Mouse (Mus musculus) brain, adult 2 months (tissue): ENCODE measurements around the gene Cd22.

Experiments used
- DNase-seq: peaks from one replicate; pipeline ENCODE4 v3.0.0; 2011; ENCODE audit warnings: low read depth, low spot score

The Cd22 gene

DNA sequence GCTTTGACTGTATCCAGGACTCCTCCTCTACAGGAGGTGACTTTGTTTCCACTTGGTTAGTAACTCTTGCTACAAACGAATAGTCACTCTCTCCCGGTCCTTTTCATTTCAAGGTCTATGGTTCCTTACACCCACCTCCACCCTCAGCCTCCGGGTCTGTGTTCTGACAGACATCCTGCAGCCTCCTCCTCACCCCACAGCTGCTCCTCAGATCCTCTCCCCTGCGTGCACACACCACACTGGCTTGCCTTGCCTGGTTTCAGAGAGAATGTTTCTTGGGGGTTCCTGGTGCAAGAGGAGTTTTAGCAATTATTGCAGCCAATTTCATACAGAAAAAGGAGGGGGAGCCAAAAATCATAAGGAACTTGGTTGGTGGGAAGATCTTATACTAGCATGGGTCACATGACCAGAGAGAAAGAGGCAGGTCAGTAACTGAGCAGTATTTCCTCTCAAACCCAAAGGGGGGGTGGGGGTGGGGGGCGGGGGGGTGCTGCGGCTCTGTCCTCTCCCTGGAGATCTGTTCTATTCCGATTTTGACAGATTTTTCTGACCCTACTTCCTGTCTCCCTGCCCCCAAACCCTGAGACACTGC, 59.2 kb downstream of the Cd22 start:
- peak; percentile 44 for DNase-seq

DNA sequence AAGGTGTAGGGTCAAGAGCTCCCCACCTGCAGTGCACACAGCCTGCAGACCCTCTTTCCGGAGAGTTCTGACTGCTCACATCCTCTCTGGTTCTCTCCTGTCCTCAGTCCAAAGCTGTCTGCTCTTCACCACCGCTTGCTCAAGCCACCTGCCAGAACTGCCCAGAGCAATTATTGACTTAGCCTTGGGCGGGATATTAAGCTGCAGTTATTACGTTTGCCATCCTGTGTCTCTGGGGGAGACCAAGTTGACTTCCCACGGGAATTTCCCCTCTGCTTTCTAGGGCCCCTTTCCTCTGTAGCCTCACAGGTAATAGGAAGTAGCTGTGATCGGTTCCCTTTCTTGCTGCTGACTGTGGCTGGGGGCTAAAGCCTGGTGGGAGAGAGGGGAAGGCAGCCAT, 60.0 kb downstream of the Cd22 start:
- DNase-seq = no peak
